Mouse (Mus musculus): Measurements from ENCODE around the gene Fam98b. TPM values are rescaled to one million over a fixed set of nuclear protein-coding genes. Genes with fewer than 3 reads are reported as not detected.

Fam98b gene
- 1.8 and 3.7 TPM in 2 replicates for polyA plus RNA-seq (2012; ENCODE audit: low replicate concordance)

GRCm38 (mm10) chr2:117249255-117250000, at the start of gene Fam98b:
Gene Fam98b, plus strand, starts transcription at chr2:117249739.

Other genes starting within 250 kb of the Fam98b start
- gene Spred1, start 128.4 kb upstream of the Fam98b start, polyA plus RNA-seq (2012; ENCODE audit: low replicate concordance): 3.6 and 4.6 TPM in 2 replicates
- gene Rasgrp1, start 93.3 kb downstream of the Fam98b start, polyA plus RNA-seq (2012; ENCODE audit: low replicate concordance): 5.9 and 13.7 TPM in 2 replicates